ENCODE assay signal across 28 mouse cellular contexts in genomic region chr11:91574477-91574876, GRCm38 (mm10). TPM values are rescaled to one million over a fixed set of nuclear protein-coding genes. Genes with fewer than 3 reads are reported as not detected.
A peak's percentile ranks its signal among the peaks of the same experiment; 100 is the strongest.
DNase-seq lines count a peak whose midpoint lies in the region; ATAC-seq and TF ChIP-seq lines count a peak whose summit lies in the region.
"Had no signal": no experiment of that assay in that cellular context is flagged by ENCODE, and none has a peak within 500 bp of the region (broad histone marks: within the 10 kb centered on the region; RNA-seq: fewer than 3 reads in every experiment).

No protein-coding gene starts in this region.

- no peak overlapping the region for H3K9ac ChIP-seq in MEL (ENCODE audit: control insufficient read depth, low read depth, low read length, poor library complexity, severe bottlenecking)
- H3K9ac ChIP-seq in hindbrain, embryonic 14.5 days: no peak overlapping the region
- H3K9ac ChIP-seq: embryonic facial prominence, embryonic 12.5 days; forebrain, embryonic 13.5 days; forebrain, embryonic 15.5 days; forebrain, postnatal 0 days had no signal

- TF ChIP-seq RAD21 in MEL (IDR thresholded peaks at IDR 0.05; ENCODE audit: low read depth, low read length): no peak

- 80% methylated on average over 3 of the region's 3 CpGs for WGBS in hindbrain, embryonic 14.5 days

- no peak for TF ChIP-seq POLR2A in testis, adult 2 months (IDR thresholded peaks at IDR 0.05; ENCODE audit: control insufficient read depth, low read depth, low read length)
- TF ChIP-seq POLR2A in MEL (IDR thresholded peaks at IDR 0.05; ENCODE audit: control insufficient read depth in 1 of 2, insufficient read depth in 1 of 2, low read depth in 1 of 2, low read length in 2 of 2, poor library complexity in 1 of 2): no peak

- H3K36me3 ChIP-seq in testis, adult 2 months (ENCODE audit: control insufficient read depth, insufficient read depth, low read length): no peaks in the 10 kb centered on the region
- H3K36me3 ChIP-seq in MEL (ENCODE audit: control insufficient read depth in 1 of 2, insufficient read depth in 2 of 2, low read length in 2 of 2): no peaks in the 10 kb centered on the region
- H3K36me3 ChIP-seq in hindbrain, embryonic 14.5 days (replicated peaks; ENCODE audit: control insufficient read depth, insufficient read depth): no peaks in the 10 kb centered on the region
- H3K36me3 ChIP-seq: embryonic facial prominence, embryonic 10.5 days; embryonic facial prominence, embryonic 12.5 days; forebrain, embryonic 15.5 days had no signal

- H3K4me2 ChIP-seq in hindbrain, embryonic 14.5 days (replicated peaks): no peak overlapping the region
- H3K4me2 ChIP-seq: embryonic facial prominence, embryonic 12.5 days; forebrain, embryonic 13.5 days; forebrain, embryonic 15.5 days had no signal

- no peak for DNase-seq in testis, postnatal 14 days (ENCODE audit: low spot score)
- peak; percentile 44 for DNase-seq in MEL (ENCODE audit: low read depth, low spot score)
- DNase-seq in kidney, postnatal 4 days: no peak
- no peak for DNase-seq in hindbrain, embryonic 14.5 days (ENCODE audit: low spot score)
- DNase-seq in spleen, postnatal 4 days (ENCODE audit: low spot score in 2 of 2): no peak
- DNase-seq: adrenal gland, adult 2 months; adrenal gland, postnatal 10 days; adrenal gland, postnatal 25 days; cerebellum, adult 11 months; cerebellum, adult 18-20 months; cerebellum, adult 8-10 months; cerebellum, adult 9-11 months; cerebellum, postnatal 14 days; cerebellum, postnatal 36 days; forebrain, postnatal 0 days had no signal

- H3K27me3 ChIP-seq in testis, adult 2 months (ENCODE audit: control insufficient read depth, insufficient read depth, low read length): peaks cover 4% of the 10 kb centered on the region; the same call in 1 of the 2 replicates
- no peaks in the 10 kb centered on the region; a peak in 1 of 4 replicates for H3K27me3 ChIP-seq in MEL (ENCODE audit: control insufficient read depth in 1 of 2, insufficient read depth in 2 of 2, low read length in 2 of 2)
- no peaks in the 10 kb centered on the region for H3K27me3 ChIP-seq in hindbrain, embryonic 14.5 days (ENCODE audit: control insufficient read depth, insufficient read depth, low read length)
- H3K27me3 ChIP-seq: embryonic facial prominence, embryonic 12.5 days; forebrain, embryonic 13.5 days; forebrain, embryonic 15.5 days had no signal

- H3K9me3 ChIP-seq in MEL (replicated peaks; ENCODE audit: insufficient read depth, low read length): no peaks in the 10 kb centered on the region
- no peaks in the 10 kb centered on the region for H3K9me3 ChIP-seq in hindbrain, embryonic 14.5 days (ENCODE audit: control insufficient read depth, low read length)
- H3K9me3 ChIP-seq: embryonic facial prominence, embryonic 10.5 days; embryonic facial prominence, embryonic 12.5 days; forebrain, embryonic 13.5 days; forebrain, embryonic 15.5 days had no signal

- H3K79me2 ChIP-seq in MEL (ENCODE audit: control insufficient read depth, insufficient read depth, low read length, poor library complexity): no peaks in the 10 kb centered on the region

- peak overlapping the region; percentile 43; the same call in 1 of the 2 replicates for H3K4me3 ChIP-seq in testis, adult 2 months (ENCODE audit: control insufficient read depth, low read depth, low read length)
- H3K4me3 ChIP-seq in MEL (ENCODE audit: control insufficient read depth in 1 of 2, insufficient read depth in 1 of 2, low read depth in 2 of 2, low read length in 2 of 2): no peak overlapping the region
- no peak overlapping the region for H3K4me3 ChIP-seq in hindbrain, embryonic 14.5 days (replicated peaks; ENCODE audit: low read length)
- H3K4me3 ChIP-seq: embryonic facial prominence, embryonic 10.5 days; embryonic facial prominence, embryonic 12.5 days; forebrain, embryonic 13.5 days; forebrain, embryonic 15.5 days had no signal

- TF ChIP-seq EP300 in MEL (IDR thresholded peaks at IDR 0.05; ENCODE audit: low read depth in 1 of 2, low read length in 2 of 2): no peak

- ATAC-seq in hematopoietic stem cell, adult 5-6 weeks (replicated peaks in 1 of 2; ENCODE audit: insufficient read depth in 1 of 2, low FRiP score in 2 of 2, low TSS enrichment in 1 of 2, low read depth in 1 of 2, poor library complexity in 2 of 2, severe bottlenecking in 2 of 2): peak; percentile 58 to 69; a peak in 3 of 4 replicates
- ATAC-seq in hindbrain, embryonic 14.5 days (ENCODE audit: low FRiP score): no peak
- ATAC-seq: forebrain, embryonic 13.5 days; forebrain, embryonic 15.5 days; forebrain, postnatal 0 days had no signal

- H3K27ac ChIP-seq in testis, adult 2 months (ENCODE audit: control insufficient read depth, insufficient read depth, low read depth, low read length): no peak overlapping the region
- H3K27ac ChIP-seq in MEL (ENCODE audit: control insufficient read depth, low read depth, low read length): no peak overlapping the region
- no peak overlapping the region for H3K27ac ChIP-seq in hindbrain, embryonic 14.5 days
- H3K27ac ChIP-seq: embryonic facial prominence, embryonic 10.5 days; embryonic facial prominence, embryonic 12.5 days; forebrain, embryonic 13.5 days; forebrain, embryonic 15.5 days had no signal

- H3K4me1 ChIP-seq in testis, adult 2 months (ENCODE audit: control insufficient read depth, insufficient read depth, low read length): no peaks in the 10 kb centered on the region; the same call in 1 of the 2 replicates
- H3K4me1 ChIP-seq in MEL (ENCODE audit: control insufficient read depth in 1 of 2, insufficient read depth in 2 of 2, low read length in 2 of 2): no peaks in the 10 kb centered on the region
- no peaks in the 10 kb centered on the region for H3K4me1 ChIP-seq in hindbrain, embryonic 14.5 days (replicated peaks; ENCODE audit: control insufficient read depth, insufficient read depth, low read length)
- H3K4me1 ChIP-seq: embryonic facial prominence, embryonic 10.5 days; embryonic facial prominence, embryonic 12.5 days; forebrain, embryonic 13.5 days; forebrain, embryonic 15.5 days had no signal

- TF ChIP-seq CTCF in testis, adult 2 months (IDR thresholded peaks at IDR 0.05; ENCODE audit: control insufficient read depth, insufficient read depth, insufficient replicate concordance, low read depth, low read length): no peak
- TF ChIP-seq CTCF in MEL (IDR thresholded peaks at IDR 0.05 in 2 of 3, conservative IDR thresholded peaks at IDR 0.05 in 1 of 3; ENCODE audit: control insufficient read depth in 1 of 3, insufficient read depth in 1 of 3, low read depth in 2 of 3, low read length in 3 of 3, poor library complexity in 1 of 3, severe bottlenecking in 1 of 3): no peak

TF ChIP-seq in MEL, 35 proteins besides CTCF, POLR2A, EP300 and RAD21:
- no peak for TF ChIP-seq ZMIZ1 (IDR thresholded peaks at IDR 0.05; ENCODE audit: low read depth, low read length)
- TF ChIP-seq USF2 (IDR thresholded peaks at IDR 0.05; ENCODE audit: borderline replicate concordance in 1 of 2, insufficient read depth in 1 of 2, low read depth in 1 of 2, low read length in 2 of 2): no peak
- no peak for TF ChIP-seq HCFC1 (IDR thresholded peaks at IDR 0.05; ENCODE audit: low read depth, low read length)
- TF ChIP-seq GATA1 (IDR thresholded peaks at IDR 0.05; ENCODE audit: low read depth, low read length): peak; percentile 30; the same call in 1 of the 2 replicates
- 0 out of 2 replicates have a peak, but pooled peaks have one; percentile 15 for TF ChIP-seq RCOR1 (IDR thresholded peaks at IDR 0.05; ENCODE audit: low read depth, low read length)
TF ChIP-seq in MEL: peak in this region for 2.

RNA-seq across cellular contexts. Expression of gene Kif2b, which starts 2.9 kb away (rescaled TPM):
- polyA plus RNA-seq in testis, adult 2 months (2012; rRNA removed): 311 and 316 TPM in 2 replicates
- total RNA-seq in MEL (2012; rRNA removed): not detected in 2 replicates
- not detected for polyA plus RNA-seq in MEL (2012; ENCODE audit: insufficient read depth in 1 of 2, insufficient read length in 2 of 2, low read depth in 1 of 2, low replicate concordance in 2 of 2, missing spikeins in 1 of 2)
- total RNA-seq in hematopoietic stem cell, adult 5-6 weeks (2017): not detected in 2 replicates
- not detected in 2 replicates for polyA plus RNA-seq in hindbrain, embryonic 14.5 days (2014; fragmentation: Nextera tagmentation; extraction: Ambion mirVana)
- total RNA-seq: adrenal gland, adult 2 months; adrenal gland, postnatal 10 days; adrenal gland, postnatal 25 days; adrenal gland, postnatal 4 days; ES-E14; forebrain, postnatal 0 days had no signal
- polyA plus RNA-seq: adrenal gland, adult 2 months; brain, embryonic 14.5 days; C2C12; cortical plate, adult 2 months; embryonic facial prominence, embryonic 10.5 days; embryonic facial prominence, embryonic 12.5 days; embryonic facial prominence, embryonic 14.5 days; forebrain, embryonic 11.5 days; forebrain, embryonic 13.5 days; forebrain, embryonic 15.5 days; forebrain, postnatal 0 days had no signal

Comparison
In these comparisons a context has a peak if more than half of its experiments do, and no peak if none do; other contexts are left out.
1. RNA of gene Kif2b, which starts 2.9 kb away (polyA plus RNA-seq): 311 to 316 TPM in testis, adult 2 months; not detected in MEL and not detected in hindbrain, embryonic 14.5 days; every median in the first group is over 100 times any median in the second.